Mouse (Mus musculus) heart, embryonic 14.5 days (tissue): Measurements from ENCODE around the gene Zfp513. TPM values are rescaled to one million over a fixed set of nuclear protein-coding genes. Genes with fewer than 3 reads are reported as not detected.

Experiments
- ATAC-seq: fragments of 200-750 bp; cut with Nextera tagmentation; 2 replicates; pipeline ENCODE4 v1.8.0; 2017; ENCODE audit warnings: low read depth, moderate TSS enrichment; ENCODE audit not compliant: insufficient number of reproducible peaks, insufficient read depth, low FRiP score
- H3K27ac ChIP-seq, 2 experiments: fragments of 200-500 bp in 1 of 2; fragments of 300-500 bp in 1 of 2; sonication (generic) in 1 of 2; replicated peaks in 1 of 2; 2 replicates each; pipeline ENCODE4 v1.5.1; 2012 to 2014; ENCODE audit warnings: low read depth in 2 of 2, low read length in 2 of 2, control low read depth in 1 of 2, mild to moderate bottlenecking in 1 of 2, mixed read lengths in 1 of 2; ENCODE audit not compliant: control insufficient read depth in 1 of 2, insufficient read depth in 1 of 2
- H3K27me3 ChIP-seq: fragments of 300-500 bp; sonication (generic); 2 replicates; pipeline ENCODE4 v1.6.1; 2014; ENCODE audit warnings: mild to moderate bottlenecking, low read length, control low read depth; ENCODE audit not compliant: control insufficient read depth, insufficient read depth
- H3K36me3 ChIP-seq: fragments of 300-500 bp; sonication (generic); 2 replicates; pipeline ENCODE4 v1.6.1; 2014; ENCODE audit warnings: mild to moderate bottlenecking, control low read depth, low read length, mixed read lengths; ENCODE audit not compliant: control insufficient read depth, insufficient read depth
- H3K4me1 ChIP-seq, 2 experiments: fragments of 200-500 bp in 1 of 2; fragments of 300-500 bp in 1 of 2; sonication (generic) in 1 of 2; 2 replicates each; pipeline ENCODE4 v1.6.1; 2012 to 2014; ENCODE audit warnings: low read length in 2 of 2, control low read depth in 1 of 2, mixed read lengths in 1 of 2; ENCODE audit not compliant: control insufficient read depth in 2 of 2, insufficient read depth in 2 of 2
- H3K4me2 ChIP-seq: fragments of 300-500 bp; sonication (generic); 2 replicates; pipeline ENCODE4 v1.6.1; 2014; ENCODE audit warnings: mild to moderate bottlenecking, low read length
- H3K4me3 ChIP-seq, 2 experiments: fragments of 200-500 bp in 1 of 2; fragments of 300-500 bp in 1 of 2; sonication (generic) in 1 of 2; 2 replicates each; pipeline ENCODE4 v1.5.1; 2012 to 2014; ENCODE audit warnings: low read length in 2 of 2, mild to moderate bottlenecking in 2 of 2, control low read depth in 1 of 2, low read depth in 1 of 2, moderate library complexity in 1 of 2; ENCODE audit not compliant: control insufficient read depth in 1 of 2, insufficient read depth in 1 of 2
- H3K9ac ChIP-seq: fragments of 300-500 bp; sonication (generic); 2 replicates; pipeline ENCODE4 v1.6.1; 2014; ENCODE audit warnings: mild to moderate bottlenecking, low read length
- H3K9me3 ChIP-seq: fragments of 300-500 bp; sonication (generic); 2 replicates; pipeline ENCODE4 v1.6.1; 2016; ENCODE audit warnings: low read length, control low read depth; ENCODE audit not compliant: control insufficient read depth
- WGBS: fragments of 180-500 bp; shearing (Covaris S2); extraction: QIAGEN DNeasy Blood & Tissue Kit; methylation state at CpG from one replicate; pipeline ENCODE4 v1.1.7; 2014; 5-methylcytosine and 5-hydroxymethylcytosine counted together
- polyA plus RNA-seq: library from polyadenylated mRNA; unstranded; fragments of >200 nt; fragmentation: Nextera tagmentation; extraction: Ambion mirVana; gene quantifications from 2 replicates; pipeline ENCODE4 v1.2.1, GENCODE M21; 2014

The Zfp513 gene
- polyA plus RNA-seq, 1 experiment from 2014 or later, result 4.3 TPM

DNA sequence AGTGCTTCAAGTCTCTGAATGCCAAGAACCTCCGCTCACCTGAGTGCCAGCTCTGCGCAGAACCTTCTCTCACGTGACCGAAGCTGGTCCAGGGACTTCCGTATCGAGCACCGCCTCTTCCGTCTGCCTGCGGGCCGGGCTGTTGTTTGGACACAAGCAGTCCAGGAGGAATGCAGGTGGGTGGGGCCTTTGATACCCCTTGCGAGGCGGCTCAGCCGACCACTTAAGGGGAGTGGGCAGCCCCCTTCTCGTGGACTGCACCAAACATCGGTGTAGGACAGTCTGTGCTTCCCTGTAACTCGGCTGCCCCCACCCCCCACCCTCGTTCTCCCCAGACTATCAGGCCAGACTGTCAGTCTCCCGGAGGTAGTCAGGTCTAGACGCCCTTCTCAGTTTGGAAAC lies 48.0 kb downstream of the Zfp513 start, which contains the start of gene Mpv17:
Gene Mpv17, minus strand, starts transcription at position 100 of the 402 bp plus-strand sequence.
- peaks cover 47% of the 10 kb centered on the region for H3K36me3 ChIP-seq
- ATAC-seq, result peak; percentile 87
- H3K4me1 ChIP-seq, result peaks cover 5 to 12% of the 10 kb centered on the region in 2 experiments; a peak in 3 of 4 replicates
- peak within 1 kb of the TSS; percentile 81 for H3K9ac ChIP-seq
- peak within 1 kb of the TSS; percentile 6 to 69; a peak in 3 of 4 replicates for H3K27ac ChIP-seq
- H3K4me3 ChIP-seq, result peak within 1 kb of the TSS; percentile 59 to 62
- H3K27me3 ChIP-seq, result no peaks in the 10 kb centered on the region
- under 1% methylated on average over 19 of the region's 19 CpGs for WGBS
- peak within 1 kb of the TSS; percentile 94 for H3K4me2 ChIP-seq
- H3K9me3 ChIP-seq, result no peaks in the 10 kb centered on the region

DNA sequence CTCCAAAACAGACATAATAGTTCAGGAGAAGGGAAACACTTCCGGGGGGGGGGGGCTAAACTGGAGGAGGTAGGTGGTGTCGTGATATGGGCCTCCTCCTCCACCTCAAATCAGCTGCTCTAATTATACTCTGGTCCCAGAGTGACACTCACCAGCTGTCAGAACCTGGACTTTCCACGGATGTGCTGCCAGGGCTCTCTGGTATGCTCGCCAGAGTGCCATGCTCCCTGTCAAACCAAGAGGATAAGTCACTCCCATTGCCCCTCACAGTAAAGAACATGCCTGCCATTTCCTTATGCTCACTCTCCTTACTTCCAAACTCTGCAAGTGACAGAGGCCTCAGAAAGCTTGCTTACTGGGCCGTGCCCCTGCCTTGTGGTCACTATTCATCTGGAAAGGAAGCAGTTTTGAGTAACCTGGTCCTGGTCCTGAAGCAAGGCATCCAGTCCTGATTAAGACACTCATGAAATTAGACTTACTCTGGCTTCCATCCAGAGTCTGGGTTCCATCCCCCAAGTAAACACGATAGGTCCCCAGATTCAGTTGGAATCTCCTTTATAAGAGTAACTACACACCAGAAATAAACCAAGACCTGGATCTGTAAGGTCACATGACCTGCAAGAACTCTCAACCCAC lies 48.5 kb downstream of the Zfp513 start:
- Histone ChIP-seq H3K27me3 (no peaks in the 10 kb centered on the region), H3K9ac (peak overlapping the region; percentile 81), H3K27ac (peak overlapping the region; percentile 6 to 69; a peak in 3 of 4 replicates), H3K9me3 (no peaks in the 10 kb centered on the region), H3K4me3 (peak overlapping the region; percentile 59 to 62), H3K4me1 (peaks cover 5 to 12% of the 10 kb centered on the region in 2 experiments; a peak in 3 of 4 replicates), H3K4me2 (peak overlapping the region; percentile 94), H3K36me3 (peaks cover 45% of the 10 kb centered on the region)
- WGBS, result 22% methylated on average over 6 of the region's 6 CpGs
- ATAC-seq, result no peak

DNA sequence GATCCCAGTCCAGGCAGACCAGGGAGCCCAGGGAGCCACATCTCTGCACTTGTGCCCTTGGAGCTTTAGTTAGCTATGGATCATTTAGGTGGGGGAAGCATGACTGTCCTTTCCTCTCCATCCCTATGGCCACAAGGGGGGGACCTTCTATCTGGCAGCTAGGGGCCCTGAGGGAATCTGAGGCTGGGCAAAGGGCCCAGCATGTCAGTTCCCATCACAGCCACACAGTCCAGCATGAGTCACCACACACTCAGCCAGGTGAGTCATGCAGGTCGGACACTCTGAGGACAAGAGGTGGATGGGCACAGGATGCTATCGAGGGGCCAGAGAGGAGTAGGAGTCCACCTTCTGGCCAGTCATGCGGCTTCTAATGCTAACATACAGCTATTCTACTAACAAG lies 50.4 kb downstream of the Zfp513 start:
- Histone ChIP-seq H3K27me3 (no peaks in the 10 kb centered on the region), H3K36me3 (peaks cover 37% of the 10 kb centered on the region), H3K4me2 (no peak overlapping the region), H3K9me3 (no peaks in the 10 kb centered on the region), H3K9ac (peak overlapping the region; percentile 16; the same call in 1 of the 2 replicates), H3K4me3 (no peak overlapping the region), H3K4me1 (peaks cover 5 to 12% of the 10 kb centered on the region in 2 experiments; a peak in 3 of 4 replicates), H3K27ac (no peak overlapping the region)
- 55% methylated on average over 3 of the region's 3 CpGs for WGBS
- no peak for ATAC-seq

GRCm38 (mm10) chr5:31149781-31150180 lies 52.3 kb downstream of the Zfp513 start:
- Histone ChIP-seq H3K36me3 (peaks cover 39% of the 10 kb centered on the region), H3K4me2 (no peak overlapping the region), H3K9ac (no peak overlapping the region), H3K27ac (no peak overlapping the region), H3K4me3 (no peak overlapping the region), H3K4me1 (peaks cover 5 to 12% of the 10 kb centered on the region in 2 experiments; a peak in 3 of 4 replicates), H3K9me3 (no peaks in the 10 kb centered on the region), H3K27me3 (no peaks in the 10 kb centered on the region)
- no peak for ATAC-seq
- 77% methylated on average over 4 of the region's 4 CpGs for WGBS

Other genes with a start within 250 kb of the Zfp513 start
- gene Preb, start 241.9 kb downstream of the Zfp513 start, polyA plus RNA-seq, result 49.7 and 59.5 TPM in 2 replicates
- 0.07 and 0.15 TPM in 2 replicates for gene Tcf23, start 233.6 kb downstream of the Zfp513 start, polyA plus RNA-seq
- gene Atraid, start 154.0 kb downstream of the Zfp513 start, polyA plus RNA-seq, result 142 and 156 TPM in 2 replicates
- 6.5 and 7.2 TPM in 2 replicates for gene Slc5a6, start 153.4 kb downstream of the Zfp513 start, polyA plus RNA-seq
- gene Cad, start 147.5 kb downstream of the Zfp513 start, polyA plus RNA-seq, result 13.3 and 14.3 TPM in 2 replicates
- gene Dnajc5g, start 96.0 kb downstream of the Zfp513 start, polyA plus RNA-seq, result not detected in 2 replicates
- 0.26 and 0.43 TPM in 2 replicates for gene Slc30a3, start 94.1 kb downstream of the Zfp513 start, polyA plus RNA-seq
- gene Trim54, start 85.6 kb downstream of the Zfp513 start, polyA plus RNA-seq, result 7.0 and 9.3 TPM in 2 replicates
- not detected in 2 replicates for gene Ucn, start 63.5 kb downstream of the Zfp513 start, polyA plus RNA-seq
- gene Mpv17, start 48.1 kb downstream of the Zfp513 start, polyA plus RNA-seq, result 98.9 and 111 TPM in 2 replicates
- gene Gm29609, start 22.4 kb downstream of the Zfp513 start, polyA plus RNA-seq, result 1.1 and 2.0 TPM in 2 replicates
- 39.9 and 42.6 TPM in 2 replicates for gene Gtf3c2, start 22.2 kb downstream of the Zfp513 start, polyA plus RNA-seq
- gene Snx17, start 9.1 kb downstream of the Zfp513 start, polyA plus RNA-seq, result 118 and 120 TPM in 2 replicates
- 50.7 and 52.5 TPM in 2 replicates for gene Eif2b4, start 8.9 kb downstream of the Zfp513 start, polyA plus RNA-seq
- 85.4 and 91.1 TPM in 2 replicates for gene Ppm1g, start 18.4 kb upstream of the Zfp513 start, polyA plus RNA-seq
- 124 and 125 TPM in 2 replicates for gene Nrbp1, start 38.6 kb upstream of the Zfp513 start, polyA plus RNA-seq
- 0.41 and 1.1 TPM in 2 replicates for gene Gm9970, start 38.9 kb upstream of the Zfp513 start, polyA plus RNA-seq
- 4.8 and 5.4 TPM in 2 replicates for gene Krtcap3, start 49.4 kb upstream of the Zfp513 start, polyA plus RNA-seq
- gene Ift172, start 88.8 kb upstream of the Zfp513 start, polyA plus RNA-seq, result 22.3 and 28.5 TPM in 2 replicates
- 21.7 and 22.8 TPM in 2 replicates for gene Fndc4, start 93.8 kb upstream of the Zfp513 start, polyA plus RNA-seq
- gene Gckr, start 95.1 kb upstream of the Zfp513 start, polyA plus RNA-seq, result not detected in 2 replicates